Comparison of ENCODE assay signal across 16 mouse cellular contexts in the genomic region with DNA sequence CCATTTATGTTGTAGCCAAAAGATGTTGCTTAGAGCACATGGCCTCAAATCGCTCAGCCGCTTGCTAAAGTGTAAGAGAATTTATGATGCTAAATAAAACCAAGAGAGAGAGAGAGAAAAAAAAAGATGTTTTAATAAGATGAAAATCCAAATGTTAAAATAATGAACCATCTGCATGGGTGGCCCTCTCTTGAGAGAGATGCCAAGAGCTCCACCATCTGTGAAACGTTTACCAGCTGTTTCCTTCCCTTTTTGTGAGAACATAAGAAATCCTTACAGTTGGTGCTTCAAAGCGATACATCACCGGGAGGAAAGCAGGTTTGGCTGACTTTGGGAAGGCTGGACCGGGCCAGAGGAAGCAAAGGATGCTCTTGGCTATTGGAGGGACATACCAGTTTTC. TPM values are rescaled to one million over a fixed set of nuclear protein-coding genes. Genes with fewer than 3 reads are reported as not detected.
DNase-seq lines count a peak whose midpoint lies in the region; ATAC-seq and TF ChIP-seq lines count a peak whose summit lies in the region.
"Had no signal": no experiment of that assay in that cellular context is flagged by ENCODE, and none has a peak within 500 bp of the region (broad histone marks: within the 10 kb centered on the region; RNA-seq: fewer than 3 reads in every experiment).

No protein-coding gene starts in this region.

- no peaks in the 10 kb centered on the region for H3K9me3 ChIP-seq in kidney, postnatal 0 days (replicated peaks; ENCODE audit: low read length)
- H3K9me3 ChIP-seq in forebrain, embryonic 16.5 days (ENCODE audit: control insufficient read depth, low read length), result no peaks in the 10 kb centered on the region
- no peaks in the 10 kb centered on the region for H3K9me3 ChIP-seq in heart, embryonic 11.5 days (replicated peaks; ENCODE audit: control insufficient read depth, low read length)
- H3K9me3 ChIP-seq: heart, embryonic 13.5 days; midbrain, embryonic 12.5 days had no signal

- intact Hi-C loops in left cerebral cortex, postnatal 4 days (cut with DNase I), result no loop called here

- WGBS in kidney, postnatal 0 days, result 54% methylated on average over 6 of the region's 6 CpGs
- WGBS in forebrain, embryonic 16.5 days, result 47% methylated on average over 6 of the region's 6 CpGs
- WGBS in heart, embryonic 11.5 days (ENCODE audit: insufficient replicate concordance), result 76% methylated on average over 6 of the region's 6 CpGs

- DNase-seq in kidney, postnatal 0 days (ENCODE audit: low spot score), result peak; percentile 39
- DNase-seq in kidney, adult 9 months, result no peak
- DNase-seq in layer of hippocampus, adult 2 months (ENCODE audit: low spot score in 2 of 2), result peak; percentile 70 to 83
- peak; percentile 16 for DNase-seq in left cerebral cortex, postnatal 4 days
- DNase-seq in ovary, postnatal 14 days (ENCODE audit: low spot score), result no peak
- no peak for DNase-seq in spleen, postnatal 4 days (ENCODE audit: low spot score in 2 of 2)
- DNase-seq: adrenal gland, adult 2 months; liver, postnatal 0 days; thymus, postnatal 36 days had no signal

- ATAC-seq in kidney, postnatal 0 days (replicated peaks; ENCODE audit: low FRiP score, low read depth), result no peak
- ATAC-seq in forebrain, embryonic 16.5 days, result peak; percentile 52; the same call in 1 of the 2 replicates
- ATAC-seq in heart, embryonic 11.5 days (replicated peaks; ENCODE audit: insufficient number of reproducible peaks, low FRiP score, low TSS enrichment), result no peak
- ATAC-seq: CD4-positive, CD25-positive, alpha-beta regulatory T cell, adult 4 months; liver, postnatal 0 days had no signal

- H3K9ac ChIP-seq in kidney, postnatal 0 days (ENCODE audit: low read depth, low read length), result no peak overlapping the region
- no peak overlapping the region for H3K9ac ChIP-seq in forebrain, embryonic 16.5 days (replicated peaks; ENCODE audit: low read depth, low read length)
- no peak overlapping the region for H3K9ac ChIP-seq in heart, embryonic 11.5 days (ENCODE audit: low read depth, low read length)
- H3K9ac ChIP-seq: heart, embryonic 13.5 days; liver, postnatal 0 days; midbrain, embryonic 12.5 days had no signal

- no peak overlapping the region for H3K4me2 ChIP-seq in kidney, postnatal 0 days (ENCODE audit: low read length)
- H3K4me2 ChIP-seq in forebrain, embryonic 16.5 days (ENCODE audit: low read length), result no peak overlapping the region
- H3K4me2 ChIP-seq in heart, embryonic 11.5 days, result no peak overlapping the region
- H3K4me2 ChIP-seq: heart, embryonic 13.5 days; midbrain, embryonic 12.5 days had no signal

- no peaks in the 10 kb centered on the region for H3K4me1 ChIP-seq in kidney, postnatal 0 days (replicated peaks; ENCODE audit: insufficient read depth, low read length)
- H3K4me1 ChIP-seq in forebrain, embryonic 16.5 days (replicated peaks; ENCODE audit: control insufficient read depth, insufficient read depth, low read length), result peaks cover 34% of the 10 kb centered on the region
- no peaks in the 10 kb centered on the region for H3K4me1 ChIP-seq in heart, embryonic 11.5 days (ENCODE audit: control insufficient read depth, insufficient read depth, low read length)
- H3K4me1 ChIP-seq: heart, embryonic 13.5 days; midbrain, embryonic 12.5 days had no signal

- no peaks in the 10 kb centered on the region for H3K36me3 ChIP-seq in kidney, postnatal 0 days (ENCODE audit: insufficient read depth, low read length)
- no peaks in the 10 kb centered on the region for H3K36me3 ChIP-seq in forebrain, embryonic 16.5 days (ENCODE audit: control insufficient read depth, insufficient read depth)
- no peaks in the 10 kb centered on the region for H3K36me3 ChIP-seq in heart, embryonic 11.5 days (ENCODE audit: control insufficient read depth, insufficient read depth, low read length)
- H3K36me3 ChIP-seq: heart, embryonic 13.5 days; midbrain, embryonic 12.5 days had no signal

- TF ChIP-seq CTCF in kidney, postnatal 0 days (IDR thresholded peaks at IDR 0.05; ENCODE audit: low read depth), result no peak
- TF ChIP-seq CTCF in layer of hippocampus, adult 2 months (conservative IDR thresholded peaks at IDR 0.05), result no peak

- no peaks in the 10 kb centered on the region for H3K27me3 ChIP-seq in kidney, postnatal 0 days (ENCODE audit: insufficient read depth, low read length)
- H3K27me3 ChIP-seq in forebrain, embryonic 16.5 days (replicated peaks; ENCODE audit: control insufficient read depth, insufficient read depth, low read length), result no peaks in the 10 kb centered on the region
- no peaks in the 10 kb centered on the region for H3K27me3 ChIP-seq in heart, embryonic 11.5 days (ENCODE audit: control insufficient read depth, insufficient read depth, low read length)
- H3K27me3 ChIP-seq: heart, embryonic 13.5 days; midbrain, embryonic 12.5 days had no signal

- no peak overlapping the region for H3K27ac ChIP-seq in kidney, postnatal 0 days
- peak overlapping the region; percentile 5; the same call in 1 of the 2 replicates for H3K27ac ChIP-seq in forebrain, embryonic 16.5 days (ENCODE audit: low read length)
- peak overlapping the region; percentile 29; the same call in 1 of the 2 replicates for H3K27ac ChIP-seq in layer of hippocampus, adult 2 months
- no peak overlapping the region for H3K27ac ChIP-seq in heart, embryonic 11.5 days (ENCODE audit: low read depth, low read length)
- H3K27ac ChIP-seq: heart, embryonic 13.5 days; midbrain, embryonic 12.5 days had no signal

- H3K4me3 ChIP-seq in kidney, postnatal 0 days (replicated peaks; ENCODE audit: low read depth, low read length), result no peak overlapping the region
- H3K4me3 ChIP-seq in forebrain, embryonic 16.5 days (replicated peaks; ENCODE audit: low read length), result no peak overlapping the region
- no peak overlapping the region for H3K4me3 ChIP-seq in layer of hippocampus, adult 2 months
- no peak overlapping the region for H3K4me3 ChIP-seq in heart, embryonic 11.5 days (ENCODE audit: low read depth, low read length)
- H3K4me3 ChIP-seq: heart, embryonic 13.5 days; midbrain, embryonic 12.5 days had no signal

RNA-seq across cellular contexts. Expression of gene Gm11011, which starts 12.6 kb away (rescaled TPM):
- polyA plus RNA-seq in kidney, postnatal 0 days (2015; fragmentation: Nextera tagmentation; extraction: Ambion mirVana), result not detected in 2 replicates
- polyA plus RNA-seq in forebrain, embryonic 16.5 days (2015; fragmentation: Nextera tagmentation; extraction: Ambion mirVana), result not detected in 2 replicates
- not detected for total RNA-seq in layer of hippocampus, adult 2 months (2021)
- not detected for total RNA-seq in left cerebral cortex, postnatal 4 days (2021)
- polyA plus RNA-seq in heart, embryonic 11.5 days (2014; fragmentation: Nextera tagmentation; extraction: Ambion mirVana), result not detected in 2 replicates
- total RNA-seq: adrenal gland, adult 2 months; layer of hippocampus, postnatal 25 days had no signal
- polyA plus RNA-seq: adrenal gland, adult 2 months; CD4-positive, CD25-positive, alpha-beta regulatory T cell, adult 4 months; embryonic facial prominence, embryonic 11.5 days; heart, embryonic 13.5 days; liver, postnatal 0 days; midbrain, embryonic 12.5 days had no signal

RNA-seq across cellular contexts. Expression of gene Tshz2, which starts 32.6 kb away (rescaled TPM):
- polyA plus RNA-seq in kidney, postnatal 0 days (2015; fragmentation: Nextera tagmentation; extraction: Ambion mirVana), result 9.8 and 10.7 TPM in 2 replicates
- polyA plus RNA-seq in forebrain, embryonic 16.5 days (2015; fragmentation: Nextera tagmentation; extraction: Ambion mirVana), result 6.1 and 12.0 TPM in 2 replicates
- total RNA-seq in layer of hippocampus, adult 2 months (2021), result 10 to 100 TPM; 25.1 to 33.5 TPM
- 10 to 100 TPM; 29.9 to 52.3 TPM for total RNA-seq in left cerebral cortex, postnatal 4 days (2021)
- 3.3 and 5.3 TPM in 2 replicates for polyA plus RNA-seq in heart, embryonic 11.5 days (2014; fragmentation: Nextera tagmentation; extraction: Ambion mirVana)

Comparison
In these comparisons a context has a peak if more than half of its experiments do, and no peak if none do; other contexts are left out.
1. DNase-seq: peak in kidney, postnatal 0 days (single experiment), layer of hippocampus, adult 2 months (2 of 2) and left cerebral cortex, postnatal 4 days (single experiment); none in kidney, adult 9 months (single experiment), ovary, postnatal 14 days (single experiment) and spleen, postnatal 4 days (0 of 2).
2. H3K27ac ChIP-seq: peak in forebrain, embryonic 16.5 days (single experiment) and layer of hippocampus, adult 2 months (single experiment); none in kidney, postnatal 0 days (single experiment) and heart, embryonic 11.5 days (single experiment).